Mouse (Mus musculus) forebrain, embryonic 16.5 days (tissue): ENCODE measurements around the gene Gm30083. TPM values are rescaled to one million over a fixed set of nuclear protein-coding genes. Genes with fewer than 3 reads are reported as not detected.

ENCODE experiments used
- ATAC-seq: fragments of 200-750 bp; cut with Nextera tagmentation; 2 replicates; pipeline ENCODE4 v1.8.0; 2017; ENCODE audit warnings: mild to moderate bottlenecking, moderate library complexity
- H3K27ac ChIP-seq: fragments of 300-500 bp; sonication (generic); 2 replicates; pipeline ENCODE4 v1.5.1; 2014; ENCODE audit warnings: low read length, control low read depth
- H3K27me3 ChIP-seq: fragments of 300-500 bp; sonication (generic); replicated peaks from 2 replicates; pipeline ENCODE4 v1.6.1; 2014; ENCODE audit warnings: low read length; ENCODE audit not compliant: control insufficient read depth, insufficient read depth
- H3K36me3 ChIP-seq: fragments of 300-500 bp; sonication (generic); 2 replicates; pipeline ENCODE4 v1.6.1; 2014; ENCODE audit not compliant: control insufficient read depth, insufficient read depth
- H3K4me1 ChIP-seq: fragments of 300-500 bp; sonication (generic); replicated peaks from 2 replicates; pipeline ENCODE4 v1.6.1; 2014; ENCODE audit warnings: low read length; ENCODE audit not compliant: control insufficient read depth, insufficient read depth
- H3K4me2 ChIP-seq: fragments of 300-500 bp; sonication (generic); 2 replicates; pipeline ENCODE4 v1.6.1; 2014; ENCODE audit warnings: mild to moderate bottlenecking, low read length, control low read depth
- H3K4me3 ChIP-seq: fragments of 300-500 bp; sonication (generic); replicated peaks from 2 replicates; pipeline ENCODE4 v1.5.1; 2014; ENCODE audit warnings: mild to moderate bottlenecking, low read length, control low read depth
- H3K9ac ChIP-seq: fragments of 300-500 bp; sonication (generic); replicated peaks from 2 replicates; pipeline ENCODE4 v1.6.1; 2014; ENCODE audit warnings: low read depth, low read length, control low read depth
- H3K9me3 ChIP-seq: fragments of 300-500 bp; sonication (generic); 2 replicates; pipeline ENCODE4 v1.6.1; 2016; ENCODE audit warnings: low read length; ENCODE audit not compliant: control insufficient read depth
- WGBS: fragments of 180-500 bp; shearing (Covaris S2); extraction: QIAGEN DNeasy Blood & Tissue Kit; methylation state at CpG from one replicate; pipeline ENCODE4 v1.1.7; 2014; 5-methylcytosine and 5-hydroxymethylcytosine counted together
- polyA plus RNA-seq: library from polyadenylated mRNA; unstranded; fragments of >200 nt; fragmentation: Nextera tagmentation; extraction: Ambion mirVana; gene quantifications from 2 replicates; pipeline ENCODE4 v1.2.1, GENCODE M21; 2015

The Gm30083 gene
- polyA plus RNA-seq, 1 experiment from 2014 or later, result not detected

GRCm38 (mm10) chr14:33977748-33978147, 37.2 kb downstream of the Gm30083 start:
- Histone ChIP-seq H3K27ac (no peak overlapping the region), H3K9me3 (no peaks in the 10 kb centered on the region), H3K4me2 (no peak overlapping the region), H3K4me3 (no peak overlapping the region), H3K27me3 (no peaks in the 10 kb centered on the region), H3K4me1 (peaks cover 8% of the 10 kb centered on the region), H3K36me3 (no peaks in the 10 kb centered on the region), H3K9ac (no peak overlapping the region)
- ATAC-seq, result no peak
- 38% methylated on average over 7 of the region's 7 CpGs for WGBS

- no peak for ATAC-seq
- H3K4me3 ChIP-seq, result no peak overlapping the region
- no peak overlapping the region for H3K4me2 ChIP-seq
- H3K36me3 ChIP-seq, result no peaks in the 10 kb centered on the region
- no peaks in the 10 kb centered on the region for H3K9me3 ChIP-seq
- H3K27me3 ChIP-seq, result no peaks in the 10 kb centered on the region
- no peak overlapping the region for H3K9ac ChIP-seq
- WGBS, result 63% methylated on average over 5 of the region's 5 CpGs
- peaks cover 8% of the 10 kb centered on the region for H3K4me1 ChIP-seq
- no peak overlapping the region for H3K27ac ChIP-seq
These were observed 40.2 kb downstream of the Gm30083 start for GRCm38 (mm10) chr14:33974752-33975151.

- Histone ChIP-seq H3K4me1 (no peaks in the 10 kb centered on the region), H3K9me3 (no peaks in the 10 kb centered on the region), H3K27ac (no peak overlapping the region), H3K4me3 (no peak overlapping the region), H3K4me2 (no peak overlapping the region), H3K36me3 (no peaks in the 10 kb centered on the region), H3K9ac (no peak overlapping the region), H3K27me3 (no peaks in the 10 kb centered on the region)
- no peak for ATAC-seq
- 47% methylated on average over 7 of the region's 7 CpGs for WGBS
These were observed 42.3 kb downstream of the Gm30083 start for GRCm38 (mm10) chr14:33972679-33973078.

GRCm38 (mm10) chr14:33965675-33966074, 49.3 kb downstream of the Gm30083 start:
- no peaks in the 10 kb centered on the region for H3K9me3 ChIP-seq
- 73% methylated on average over 7 of the region's 7 CpGs for WGBS
- ATAC-seq, result no peak

GRCm38 (mm10) chr14:33959341-33959740, 55.6 kb downstream of the Gm30083 start:
- Histone ChIP-seq H3K9me3 (no peaks in the 10 kb centered on the region), H3K27me3 (no peaks in the 10 kb centered on the region), H3K4me1 (no peaks in the 10 kb centered on the region), H3K9ac (no peak overlapping the region), H3K4me2 (no peak overlapping the region), H3K27ac (no peak overlapping the region), H3K36me3 (no peaks in the 10 kb centered on the region), H3K4me3 (no peak overlapping the region)
- 0 out of 2 replicates have a peak, but pooled peaks have one; percentile 38 for ATAC-seq
- WGBS, result 12% methylated on average over 9 of the region's 9 CpGs

More at GRCm38 (mm10) chr14:33965675-33966074, 49.3 kb downstream of the Gm30083 start:
- no peak overlapping the region for H3K4me2 ChIP-seq
- no peak overlapping the region for H3K27ac ChIP-seq
- H3K4me1 ChIP-seq, result no peaks in the 10 kb centered on the region
- no peak overlapping the region for H3K9ac ChIP-seq
- no peaks in the 10 kb centered on the region for H3K27me3 ChIP-seq
- no peak overlapping the region for H3K4me3 ChIP-seq
- H3K36me3 ChIP-seq, result no peaks in the 10 kb centered on the region

- Histone ChIP-seq H3K36me3 (no peaks in the 10 kb centered on the region), H3K4me3 (no peak overlapping the region), H3K4me1 (no peaks in the 10 kb centered on the region), H3K27ac (no peak overlapping the region), H3K4me2 (no peak overlapping the region), H3K9ac (no peak overlapping the region), H3K27me3 (no peaks in the 10 kb centered on the region), H3K9me3 (no peaks in the 10 kb centered on the region)
- no peak for ATAC-seq
- 72% methylated on average over 3 of the region's 3 CpGs for WGBS
These were observed 56.1 kb downstream of the Gm30083 start for GRCm38 (mm10) chr14:33958841-33959240.

- Histone ChIP-seq H3K36me3 (no peaks in the 10 kb centered on the region), H3K9me3 (no peaks in the 10 kb centered on the region), H3K9ac (no peak overlapping the region), H3K27me3 (no peaks in the 10 kb centered on the region), H3K4me1 (no peaks in the 10 kb centered on the region), H3K27ac (no peak overlapping the region), H3K4me2 (no peak overlapping the region), H3K4me3 (no peak overlapping the region)
- WGBS, result 96% methylated on average over 4 of the region's 4 CpGs
- no peak for ATAC-seq
These were observed 56.8 kb downstream of the Gm30083 start for GRCm38 (mm10) chr14:33958186-33958585.

- no peak overlapping the region for H3K4me3 ChIP-seq
- no peaks in the 10 kb centered on the region for H3K27me3 ChIP-seq
- no peak overlapping the region for H3K27ac ChIP-seq
- H3K9me3 ChIP-seq, result no peaks in the 10 kb centered on the region
- H3K36me3 ChIP-seq, result no peaks in the 10 kb centered on the region
- ATAC-seq, result no peak
- no peak overlapping the region for H3K4me2 ChIP-seq
- H3K4me1 ChIP-seq, result no peaks in the 10 kb centered on the region
- H3K9ac ChIP-seq, result no peak overlapping the region
- WGBS, result 85% methylated on average over 13 of the region's 13 CpGs
These were observed 58.9 kb downstream of the Gm30083 start for GRCm38 (mm10) chr14:33956055-33956454.

GRCm38 (mm10) chr14:33953761-33954160, 61.2 kb downstream of the Gm30083 start, which contains the start of gene Rbp3:
TSS of gene Rbp3 (plus strand) at chr14:33954003.
- ATAC-seq, result no peak
- Histone ChIP-seq H3K9me3 (no peaks in the 10 kb centered on the region), H3K36me3 (no peaks in the 10 kb centered on the region), H3K27me3 (no peaks in the 10 kb centered on the region), H3K4me1 (no peaks in the 10 kb centered on the region), H3K4me2 (no peak within 1 kb of the TSS), H3K27ac (no peak within 1 kb of the TSS), H3K9ac (no peak within 1 kb of the TSS), H3K4me3 (no peak within 1 kb of the TSS)
- 84% methylated on average over 5 of the region's 5 CpGs for WGBS
